Mouse (Mus musculus): ENCODE measurements around the gene Auts2.

DNA sequence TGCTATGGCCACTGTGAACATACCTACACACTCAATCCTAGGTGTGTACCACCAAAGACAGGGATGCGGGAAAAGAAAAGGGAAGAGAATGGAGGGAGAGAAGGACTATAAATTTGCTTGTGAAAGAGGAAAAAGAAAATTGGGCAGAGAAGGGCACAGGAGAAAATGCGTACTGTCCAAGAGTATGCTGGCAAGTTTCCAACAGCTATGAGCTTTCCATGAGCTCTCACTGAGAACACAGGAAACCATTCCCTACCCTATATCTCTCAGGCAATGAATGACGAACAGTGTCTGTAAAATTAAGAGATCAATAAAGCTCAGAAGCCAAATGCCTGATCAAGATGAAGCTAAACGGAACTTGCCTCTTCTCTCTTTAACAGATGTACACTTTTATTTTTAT, 220.2 kb downstream of the Auts2 start:
- TF ChIP-seq ZNF384 (IDR thresholded peaks at IDR 0.05; ENCODE audit: low read depth, low read length) (no peak), MAFK (IDR thresholded peaks at IDR 0.05; ENCODE audit: insufficient read depth, low read depth, low read length) (no peak)
